Mouse (Mus musculus) thymus, postnatal 0 days (tissue): ENCODE measurements around the gene Ddi2. TPM values are rescaled to one million over a fixed set of nuclear protein-coding genes. Genes with fewer than 3 reads are reported as not detected.
A peak's percentile ranks its signal among the peaks of the same experiment; 100 is the strongest.
"Not testable (repeated sequence)": the region's sequence is repeated elsewhere in the genome, so short reads cannot be mapped to it uniquely, and the experiment has no call there.

ENCODE experiments used
- DNase-seq: peaks from one replicate; pipeline ENCODE4 v3.0.0-alpha.2; 2015; ENCODE audit warnings: low spot score
- polyA plus RNA-seq: library from polyadenylated mRNA; unstranded; fragments of >200 nt; fragmentation: Nextera tagmentation; extraction: Ambion mirVana; gene quantifications from 2 replicates; pipeline ENCODE4 v1.2.1, GENCODE M21; 2015

Gene Ddi2
- 12.3 and 12.8 TPM in 2 replicates for polyA plus RNA-seq

DNA sequence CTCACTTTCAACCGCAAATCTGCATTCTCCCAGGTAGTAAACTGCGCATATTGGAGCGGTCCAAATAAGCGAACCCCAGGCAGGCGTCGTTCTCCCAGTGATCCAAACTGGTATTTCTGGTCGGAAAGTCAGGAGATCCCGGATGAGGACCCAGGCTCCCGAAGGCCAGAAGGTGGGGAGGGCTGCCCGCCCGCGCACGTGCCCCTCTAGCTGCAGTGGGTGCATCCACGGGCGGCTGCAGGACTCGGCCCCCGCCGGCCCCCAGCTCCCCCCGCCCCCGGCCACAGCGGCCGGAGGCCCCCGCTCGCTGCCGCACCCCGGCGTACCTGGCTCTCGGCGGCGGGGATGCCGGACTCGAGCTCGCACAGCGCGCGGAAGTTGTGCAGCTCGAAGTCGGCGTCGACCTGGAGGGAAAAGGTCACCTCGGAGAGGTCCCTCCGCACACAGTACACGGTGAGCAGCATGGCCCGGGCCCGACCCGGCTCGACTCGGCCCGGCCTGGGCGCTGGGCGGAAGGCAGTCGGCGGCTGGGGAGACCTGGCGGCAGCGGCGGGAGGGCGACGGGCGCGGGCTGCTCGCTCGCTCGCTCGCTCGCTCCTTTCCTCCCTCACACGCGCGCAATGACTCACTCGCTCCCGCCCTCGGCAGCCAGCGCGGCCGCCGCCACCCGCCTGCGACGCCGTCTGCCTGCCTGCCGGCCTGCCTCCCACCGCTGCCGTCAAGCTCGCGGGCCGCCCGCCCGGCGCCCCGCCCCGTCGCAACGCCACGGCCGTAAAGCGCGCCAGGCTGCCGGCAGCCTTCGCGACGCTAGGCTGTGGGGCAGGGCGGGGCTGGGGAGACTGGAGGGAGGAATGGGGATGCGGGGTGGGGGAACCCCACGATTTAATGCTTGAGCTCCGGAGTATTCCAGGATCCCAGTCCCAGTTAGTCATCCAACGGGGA lies at the start of gene Ddi2:
Ddi2 (minus strand) TSS at position 689 of the 942 bp plus-strand sequence.
- peak; percentile 91 for DNase-seq

DNA sequence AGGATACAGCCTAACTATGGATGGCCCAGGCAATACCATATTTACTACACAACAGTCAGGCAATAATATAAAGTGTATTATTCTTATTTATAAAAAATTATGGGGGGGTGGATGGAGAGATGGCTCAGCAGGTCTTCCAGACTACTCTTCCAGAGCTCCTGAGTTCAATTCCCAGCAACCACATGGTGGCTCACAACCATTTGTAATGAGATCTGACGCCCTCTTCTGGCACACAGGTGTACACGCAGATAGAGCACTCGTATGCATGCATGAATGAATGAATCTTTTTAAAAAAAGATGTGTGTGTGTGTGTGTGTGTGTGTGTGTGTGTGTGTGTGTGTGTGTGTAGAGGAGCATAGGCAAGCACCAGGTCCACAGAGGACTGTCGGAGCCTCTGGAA lies 49.8 kb upstream of the Ddi2 start:
- DNase-seq, result not testable (repeated sequence)

DNA sequence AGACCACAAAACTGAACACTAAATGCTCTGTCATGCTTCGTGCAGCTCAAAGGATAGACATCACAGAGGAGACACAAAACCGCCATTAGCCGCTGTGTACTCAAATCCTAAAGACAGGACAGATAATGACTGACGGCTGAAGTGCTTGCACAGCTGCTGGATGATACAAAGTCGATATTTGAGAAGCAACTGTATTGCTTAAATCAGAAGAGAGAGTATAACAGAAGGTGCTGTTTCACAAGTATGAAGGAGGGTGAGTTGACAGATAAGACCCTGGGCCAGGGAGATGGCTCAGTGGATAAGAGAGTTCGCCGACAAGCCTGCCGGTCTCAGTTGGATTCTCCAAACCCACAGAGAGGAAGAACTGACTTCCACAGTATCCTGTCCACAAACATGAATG lies 48.6 kb upstream of the Ddi2 start:
- DNase-seq, result no peak

DNA sequence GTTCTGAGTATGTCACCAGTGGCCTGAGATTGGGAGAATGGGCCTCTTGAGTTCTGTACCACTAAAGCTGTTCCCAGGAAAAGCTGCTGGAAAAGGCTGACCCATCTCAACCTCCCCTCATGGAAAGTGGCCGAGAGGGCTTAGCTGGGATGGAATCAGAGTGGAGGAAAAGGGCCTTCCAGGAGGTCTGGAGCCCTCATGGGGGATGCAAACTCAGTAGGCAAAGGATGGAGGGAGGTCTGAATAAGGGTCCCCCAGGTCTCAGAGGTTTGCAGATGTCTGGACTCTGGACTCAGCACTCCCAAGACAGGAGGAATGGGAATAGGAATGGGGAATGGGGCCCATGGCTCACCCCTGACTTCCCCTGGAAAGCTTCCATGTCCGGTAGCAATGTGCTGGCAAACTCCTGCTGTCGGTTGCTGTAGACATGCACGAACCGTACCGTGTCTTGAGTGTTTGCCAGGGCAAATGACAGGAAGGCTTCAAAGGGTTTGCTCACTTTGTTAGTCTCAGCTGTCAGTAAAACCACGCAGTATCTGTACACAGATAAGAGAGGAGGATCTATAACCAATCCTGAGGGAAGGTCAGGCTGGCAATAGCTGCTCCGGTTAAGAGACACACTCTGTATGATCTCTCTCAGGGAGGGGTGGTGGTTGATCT lies 46.4 kb upstream of the Ddi2 start:
- no peak for DNase-seq

DNA sequence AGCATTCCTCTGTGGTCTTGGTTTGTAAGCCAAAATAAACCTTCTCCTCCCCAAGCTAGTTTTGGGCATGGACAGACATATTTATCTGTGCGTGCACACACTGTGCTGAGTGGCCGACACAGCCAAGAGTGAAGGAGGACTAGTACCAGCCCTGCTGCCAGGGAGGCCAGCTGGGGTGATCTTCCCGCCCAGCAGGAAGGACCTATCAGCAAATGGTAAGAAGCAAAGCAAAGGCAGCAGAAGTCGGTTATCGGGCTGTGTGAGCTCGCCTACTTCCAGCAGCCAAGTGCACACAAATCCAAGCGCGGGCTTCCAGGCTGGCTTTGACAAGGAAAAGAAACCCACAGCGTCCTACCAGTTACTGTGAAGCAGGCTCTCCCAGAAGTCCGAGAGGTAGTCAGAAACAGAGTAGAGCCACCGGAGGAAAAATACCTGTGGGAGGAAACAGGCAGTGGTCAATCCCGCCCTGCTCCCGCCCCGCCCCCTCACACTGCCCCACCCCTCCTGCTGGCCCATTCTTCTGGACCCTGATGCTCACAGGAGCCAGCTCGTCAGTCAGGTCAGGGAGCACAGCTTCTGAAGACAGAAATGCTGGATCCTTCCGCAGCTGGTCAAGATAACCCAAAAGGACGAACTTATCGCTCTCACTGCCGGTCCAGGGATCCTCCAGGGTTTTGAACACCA lies 44.3 kb upstream of the Ddi2 start:
- no peak for DNase-seq

DNA sequence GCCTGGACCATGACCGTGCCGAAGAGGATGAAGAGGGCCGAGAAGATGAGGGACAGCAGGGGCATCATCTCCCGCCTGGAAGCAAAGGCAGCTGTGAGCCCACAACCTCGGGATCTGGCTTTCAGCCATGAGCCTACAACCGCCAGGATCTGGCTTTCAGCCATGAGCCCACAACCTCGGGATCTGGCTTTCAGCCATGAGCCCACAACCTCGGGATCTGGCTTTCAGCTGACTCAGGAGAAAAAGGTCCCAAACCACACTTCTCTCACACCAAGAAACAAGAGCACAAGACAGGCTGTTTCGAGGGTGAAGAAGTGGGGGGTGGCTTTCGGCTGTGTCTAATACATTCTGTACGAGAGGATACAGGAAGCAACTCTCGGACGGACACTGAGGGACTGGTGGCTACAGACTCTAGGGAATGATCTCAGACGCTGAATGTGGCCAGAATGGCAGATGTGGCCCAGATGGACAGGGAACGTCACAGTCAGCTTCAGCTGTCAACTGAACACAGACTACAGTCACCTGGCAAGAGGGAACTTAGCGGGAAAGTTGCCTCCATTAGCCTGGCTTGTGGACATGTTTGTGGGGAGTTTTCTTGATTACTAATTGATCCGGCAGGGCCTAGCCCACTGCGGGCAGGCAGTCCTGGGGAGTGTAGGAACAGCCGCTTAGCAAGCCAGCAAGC lies 43.6 kb upstream of the Ddi2 start:
- no peak for DNase-seq

DNA sequence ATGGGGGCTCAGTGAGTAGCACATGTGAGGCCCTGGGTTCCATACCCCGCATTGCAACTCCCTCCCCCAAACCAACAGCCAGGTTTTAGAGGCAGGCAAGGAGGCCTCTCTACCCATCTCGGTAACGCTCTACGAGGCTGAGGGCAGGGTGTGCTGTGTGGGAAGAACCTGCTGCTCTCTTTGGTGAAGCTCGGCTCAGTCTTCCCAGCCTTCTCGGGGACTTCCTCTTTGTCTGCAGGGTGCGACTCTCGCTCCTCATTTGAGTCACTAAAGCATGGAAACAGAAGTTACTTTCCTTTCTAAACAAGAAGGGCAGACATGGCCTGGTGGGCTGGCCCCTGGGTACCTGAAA lies 43.1 kb upstream of the Ddi2 start:
- DNase-seq, result no peak

DNA sequence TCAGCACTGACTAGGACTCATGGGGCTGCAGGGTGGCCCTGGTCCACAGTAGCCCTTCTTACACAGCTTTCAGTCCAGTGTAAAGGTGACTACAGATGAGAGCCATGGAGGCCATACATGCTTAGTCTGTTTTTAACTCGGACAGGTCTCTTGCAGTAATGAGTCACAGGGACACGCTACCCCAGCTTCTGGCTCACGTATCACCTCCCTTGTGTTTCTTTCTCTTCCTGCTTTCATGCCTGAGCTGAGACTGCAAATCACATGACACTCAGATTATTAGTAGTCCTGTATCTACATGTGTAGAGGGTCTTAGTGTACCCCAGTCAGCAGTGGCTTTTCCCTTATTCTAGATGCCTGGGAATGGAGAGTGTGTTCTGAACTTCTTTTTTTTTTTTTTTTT lies 41.8 kb upstream of the Ddi2 start:
- DNase-seq, result no peak

DNA sequence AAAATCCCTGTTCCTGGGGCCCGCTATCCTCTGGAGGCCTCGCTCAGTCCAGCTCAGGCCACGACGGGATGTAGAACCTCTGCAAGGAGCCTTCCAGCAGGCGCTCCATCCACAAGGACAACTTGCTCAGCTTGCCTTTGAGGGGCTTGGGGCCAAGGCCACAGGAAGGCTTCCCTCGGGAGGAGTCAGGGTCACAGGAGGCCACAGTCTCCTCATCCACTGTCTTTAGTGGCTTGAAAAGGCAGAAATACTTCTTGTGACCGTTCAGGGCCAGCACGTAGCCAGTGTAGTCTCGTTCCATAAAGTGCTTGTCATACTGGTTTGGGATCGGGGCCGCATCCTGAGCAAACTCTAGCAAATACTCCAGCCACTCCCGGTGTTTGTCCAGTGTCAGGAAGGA lies 40.3 kb upstream of the Ddi2 start:
- no peak for DNase-seq

DNA sequence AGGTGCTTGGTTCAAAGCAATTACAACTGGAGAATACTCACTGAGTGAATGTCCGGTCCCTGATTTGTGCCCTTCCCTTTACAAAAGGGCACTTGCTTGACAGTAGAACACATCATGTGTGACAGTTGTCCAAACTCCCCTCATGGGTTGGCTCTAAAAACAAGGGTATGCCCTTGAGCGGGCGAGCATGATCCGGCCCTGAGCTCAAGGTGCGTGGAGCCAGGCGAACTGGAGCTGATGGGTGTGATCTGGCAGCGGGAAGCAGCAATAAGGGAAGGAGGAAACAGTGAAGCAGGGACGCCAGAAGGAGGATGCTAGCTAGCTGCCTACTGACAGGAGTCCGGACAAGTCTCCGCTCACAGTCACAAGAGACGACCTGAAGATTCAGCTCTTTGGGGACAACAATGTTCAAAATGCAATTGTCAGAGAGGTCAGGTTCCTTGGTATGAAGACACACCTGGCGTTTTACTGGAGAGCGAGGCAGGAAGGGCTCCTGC lies 38.9 kb upstream of the Ddi2 start:
- DNase-seq, result no peak

DNA sequence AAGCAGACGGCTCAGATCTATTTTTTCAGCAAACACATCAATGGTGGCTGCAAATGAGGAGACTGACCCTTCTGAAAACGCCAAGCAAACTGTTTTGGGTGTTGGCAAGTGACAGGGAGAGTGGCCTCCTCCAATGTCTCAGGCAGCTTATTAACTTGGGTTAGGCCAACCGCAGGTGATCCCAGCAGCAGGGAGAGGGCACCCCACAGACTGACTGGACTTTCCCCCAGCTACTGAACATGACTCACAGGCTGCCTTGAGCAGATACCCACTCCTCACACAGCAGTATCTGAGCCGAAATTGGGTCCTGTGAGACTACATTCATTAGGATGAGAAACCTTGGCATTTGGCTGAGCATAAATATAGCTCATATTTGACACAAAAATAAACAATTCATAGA lies 37.7 kb upstream of the Ddi2 start:
- DNase-seq, result no peak

DNA sequence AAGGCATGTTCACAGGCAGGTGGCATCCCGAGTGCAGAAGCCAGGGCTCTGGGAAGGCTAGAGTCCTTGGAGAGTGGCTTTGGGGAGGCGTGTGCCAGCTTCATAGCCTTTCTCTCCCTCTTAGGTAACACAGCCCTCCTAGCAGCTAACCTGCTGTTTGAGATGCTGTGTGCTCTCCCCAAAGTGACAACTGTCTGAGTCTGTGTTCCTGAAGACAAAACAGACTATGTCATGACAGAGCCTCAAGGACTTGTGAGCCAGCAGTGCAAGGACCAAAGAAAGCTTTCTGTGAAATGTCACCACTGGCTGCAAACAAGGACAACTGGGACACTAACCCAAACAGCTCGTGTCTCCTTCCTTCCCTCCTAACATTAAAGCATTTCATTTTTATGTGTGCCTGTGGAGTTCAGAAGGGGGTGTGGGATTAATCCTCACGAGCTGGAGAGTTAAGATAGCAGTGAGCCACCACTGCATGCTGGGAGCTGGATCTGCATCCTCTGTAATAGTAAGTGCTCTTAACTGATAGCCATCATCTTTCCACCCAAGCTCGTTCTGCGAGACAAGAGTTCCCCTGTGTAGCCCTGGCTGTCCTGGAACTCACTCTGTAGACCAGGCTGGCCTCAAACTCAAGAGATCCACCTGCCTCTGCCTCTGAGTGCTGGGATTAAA lies 35.8 kb upstream of the Ddi2 start:
- no peak for DNase-seq

DNA sequence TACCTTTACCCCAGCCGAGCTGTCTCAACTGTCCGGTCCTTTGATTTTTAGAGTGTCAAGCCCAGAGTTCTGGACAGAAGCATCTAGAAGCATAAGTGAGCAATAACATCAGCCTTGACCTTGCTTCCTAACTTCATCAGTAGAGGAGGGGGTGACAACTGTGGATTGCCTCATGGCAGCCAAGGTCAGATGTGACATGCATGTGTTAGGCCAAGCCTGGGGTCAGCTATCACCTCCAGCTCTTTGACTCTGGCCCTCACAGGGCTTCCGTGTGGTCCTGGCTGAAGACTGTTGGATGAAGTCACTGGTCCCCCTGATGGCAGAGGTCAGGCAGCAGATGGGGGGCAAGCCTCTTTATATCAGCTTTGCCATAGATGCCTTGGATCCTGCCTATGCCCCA lies 33.9 kb upstream of the Ddi2 start:
- no peak for DNase-seq

DNA sequence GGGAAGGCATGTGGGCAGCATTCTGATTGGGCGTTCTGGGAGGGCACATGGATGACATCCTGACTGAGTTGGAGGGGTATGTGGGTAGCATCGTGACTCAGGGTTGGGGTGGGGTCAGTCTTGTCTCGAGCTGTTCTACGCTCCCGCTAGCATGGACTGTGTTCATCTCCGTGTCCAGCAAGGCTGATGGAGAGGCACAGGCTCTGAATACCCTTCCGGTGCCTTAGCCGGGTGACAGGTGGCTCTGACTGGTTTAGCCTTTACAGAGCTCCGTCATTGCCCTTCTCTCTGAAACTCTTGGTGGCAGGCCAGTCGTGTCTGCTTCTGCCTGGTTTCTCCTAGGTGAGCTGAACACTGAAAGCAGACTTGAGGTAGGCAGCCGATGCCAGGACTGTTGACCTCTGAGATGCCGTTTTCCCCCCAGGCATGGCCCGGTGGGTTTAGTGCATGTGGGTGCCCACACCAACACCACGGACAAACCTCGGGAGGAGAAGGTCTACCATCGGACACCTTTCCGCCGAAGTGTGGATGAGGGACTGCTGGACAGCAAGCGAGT lies 32.2 kb upstream of the Ddi2 start:
- DNase-seq, result no peak

DNA sequence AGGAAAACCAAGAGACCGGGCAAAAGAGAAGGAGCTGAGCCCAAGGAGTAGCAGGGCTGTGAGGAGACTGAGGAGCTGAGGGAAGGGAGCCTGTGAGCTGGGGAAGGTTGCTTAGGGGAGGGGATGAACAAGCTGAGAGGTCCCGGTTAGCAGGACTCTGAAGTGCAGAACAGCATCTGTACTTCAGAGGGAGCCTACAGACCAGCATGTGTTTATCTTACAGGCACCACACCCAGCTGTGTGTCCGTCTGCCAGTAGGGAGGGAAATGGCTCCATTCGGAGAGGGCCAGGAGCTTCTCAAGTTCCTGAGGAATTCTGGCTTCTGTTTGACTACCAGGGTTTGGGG lies 28.8 kb upstream of the Ddi2 start:
- DNase-seq, result no peak

DNA sequence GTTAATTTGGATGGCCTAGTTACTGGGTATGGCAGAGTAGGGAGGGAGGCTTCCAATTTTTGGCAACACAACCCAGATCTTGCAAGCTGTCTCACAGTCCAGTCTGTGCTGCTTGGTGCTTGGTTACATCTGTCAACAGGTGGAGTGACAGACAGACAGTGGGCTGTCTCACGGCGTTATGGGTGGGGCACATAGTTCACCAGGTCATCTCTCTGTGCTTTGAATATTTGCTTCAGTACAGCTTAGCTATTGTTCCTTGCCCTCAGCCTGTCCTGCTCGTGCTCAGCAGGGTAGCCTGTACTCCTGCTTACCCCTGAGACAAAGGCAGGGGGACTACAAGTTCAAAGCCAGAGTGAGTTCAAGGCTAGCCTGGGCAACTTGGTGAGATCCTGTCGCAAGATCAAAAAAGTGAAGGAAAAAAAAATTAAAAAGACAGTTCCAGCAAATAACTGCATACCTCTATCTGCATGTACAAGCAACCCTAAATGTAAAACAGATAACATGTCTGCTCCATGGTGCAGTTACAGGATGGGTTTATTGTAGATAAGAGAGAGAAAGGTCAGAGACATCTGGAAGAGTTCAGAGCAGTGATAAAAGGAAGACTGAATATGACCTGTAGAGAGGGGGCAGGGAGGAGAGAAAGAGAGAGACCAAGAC lies 28.3 kb upstream of the Ddi2 start:
- no peak for DNase-seq

DNA sequence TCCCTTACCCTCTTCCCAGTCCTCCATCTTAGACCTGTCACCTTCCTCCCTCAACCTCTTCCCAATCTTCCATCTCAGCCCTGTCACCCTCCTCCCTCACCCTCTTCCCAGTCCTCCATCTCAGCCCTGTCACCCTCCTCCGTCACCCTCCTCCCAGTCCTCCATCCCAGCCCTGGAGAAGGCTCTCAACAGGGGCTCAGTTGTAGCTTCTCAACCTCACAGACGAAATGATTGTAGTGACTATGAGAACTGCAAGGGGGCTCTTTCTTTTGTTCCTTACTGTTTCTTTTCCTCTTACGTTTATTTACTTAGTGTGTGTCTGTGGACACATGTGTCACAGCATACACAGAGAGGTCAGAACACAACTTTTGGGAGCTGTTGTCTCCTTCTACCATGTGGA lies 27.6 kb upstream of the Ddi2 start:
- no peak for DNase-seq

DNA sequence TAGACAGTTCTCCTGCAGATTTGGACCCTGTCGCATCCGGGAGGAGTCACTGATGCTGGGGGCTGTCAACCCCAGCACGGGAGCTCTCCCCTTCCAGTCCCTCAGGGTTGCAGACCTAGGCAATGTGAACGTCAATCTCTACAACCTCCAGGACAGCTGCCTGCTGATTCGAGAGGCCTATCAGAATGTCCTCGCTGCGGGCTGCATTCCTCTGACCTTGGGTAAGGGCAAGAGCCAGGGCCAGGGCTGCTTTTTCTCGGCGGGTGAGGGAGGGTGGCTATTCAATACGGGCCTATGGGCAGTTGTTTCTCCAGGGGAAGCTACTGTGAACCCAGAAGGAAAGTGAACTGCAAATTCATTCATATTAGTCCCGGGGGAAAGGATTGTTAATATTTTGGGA lies 26.3 kb upstream of the Ddi2 start:
- no peak for DNase-seq

DNA sequence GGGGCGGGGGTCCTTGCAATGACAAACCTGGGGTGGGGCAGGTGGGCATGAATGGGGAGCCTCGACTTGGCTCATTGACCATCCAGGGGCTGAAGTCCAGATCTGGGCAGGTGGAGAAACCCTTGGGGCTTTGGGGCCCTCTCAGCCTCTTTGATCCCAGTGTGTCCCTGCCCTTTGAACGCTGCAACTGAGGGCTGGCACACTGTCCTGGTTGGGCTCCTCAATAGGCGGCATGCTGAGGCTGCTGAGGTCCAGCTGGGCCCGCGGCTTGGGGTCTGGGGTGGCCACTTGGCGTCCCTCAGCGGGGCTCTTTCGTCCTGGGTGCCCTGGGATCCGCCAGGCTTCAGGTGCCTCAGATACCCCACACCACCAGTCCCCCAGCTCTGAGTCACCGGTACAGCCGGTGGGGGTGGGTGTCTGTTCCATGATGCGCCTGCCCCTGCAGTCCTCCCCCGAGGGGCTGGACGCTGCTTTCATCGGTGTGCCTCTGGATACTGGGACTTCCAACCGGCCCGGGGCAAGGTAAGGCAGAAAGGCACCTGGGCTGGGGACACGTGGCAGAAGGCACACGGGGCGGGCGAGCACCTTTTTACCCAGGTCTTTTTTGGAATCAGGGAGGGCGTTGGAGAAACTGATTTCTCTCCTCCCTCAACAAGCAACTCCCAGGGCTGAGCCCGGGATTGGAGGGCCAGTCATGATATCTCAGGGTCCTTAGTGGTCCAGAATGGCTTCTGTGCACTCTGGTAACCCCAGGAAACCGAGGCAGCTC lies 23.5 kb upstream of the Ddi2 start, which contains the start of gene Agmat:
Agmat (plus strand) TSS at position 95 of the 769 bp plus-strand sequence.
- no peak for DNase-seq
